Comparison of ENCODE assay signal across 9 mouse cellular contexts in the genomic region with DNA sequence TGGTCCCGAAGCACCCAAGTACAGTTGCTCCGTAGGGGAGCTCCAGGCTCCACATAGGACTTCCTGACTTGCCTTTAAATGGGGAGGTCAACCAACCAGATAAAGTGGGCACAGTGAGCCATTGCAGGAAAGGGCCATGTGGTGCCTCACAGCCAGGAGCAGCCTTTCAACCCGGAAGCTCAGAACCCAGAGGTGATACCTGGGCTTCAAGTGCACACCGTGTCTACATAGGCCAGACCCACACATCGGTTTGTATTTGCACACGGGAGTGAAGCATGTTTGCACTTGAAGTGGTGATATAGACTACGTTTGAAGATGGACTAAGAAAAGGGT. TPM values are rescaled to one million over a fixed set of nuclear protein-coding genes. Genes with fewer than 3 reads are reported as not detected.
DNase-seq lines count a peak whose midpoint lies in the region; ATAC-seq lines count a peak whose summit lies in the region.
"Had no signal": no experiment of that assay in that cellular context is flagged by ENCODE, and none has a peak within 500 bp of the region (broad histone marks: within the 10 kb centered on the region; RNA-seq: fewer than 3 reads in every experiment).

No protein-coding gene starts in this region.

- 0 out of 2 replicates have a peak, but pooled peaks cover 2% of the 10 kb centered on the region for H3K27me3 ChIP-seq in heart, embryonic 13.5 days (replicated peaks)
- H3K27me3 ChIP-seq in hindbrain, embryonic 10.5 days (ENCODE audit: insufficient read depth, poor library complexity, severe bottlenecking), result peaks cover 69% of the 10 kb centered on the region

- H3K9ac ChIP-seq in heart, embryonic 13.5 days, result peak overlapping the region; percentile 86

- no peak for DNase-seq in heart, adult 18-20 months
- no peak for DNase-seq in hindbrain, embryonic 10.5 days (ENCODE audit: low spot score)
- DNase-seq in ovary, postnatal 36 days (ENCODE audit: low spot score), result no peak
- DNase-seq in gastrocnemius, postnatal 25 days, result no peak
- DNase-seq in retina, embryonic 14.5 days (ENCODE audit: low spot score), result no peak

- H3K4me3 ChIP-seq in heart, embryonic 13.5 days, result peak overlapping the region; percentile 68
- peak overlapping the region; percentile 63 for H3K4me3 ChIP-seq in hindbrain, embryonic 10.5 days

- no peaks in the 10 kb centered on the region for H3K36me3 ChIP-seq in heart, embryonic 13.5 days
- no peaks in the 10 kb centered on the region for H3K36me3 ChIP-seq in hindbrain, embryonic 10.5 days

- no peaks in the 10 kb centered on the region for H3K4me1 ChIP-seq in heart, embryonic 13.5 days
- no peaks in the 10 kb centered on the region for H3K4me1 ChIP-seq in hindbrain, embryonic 10.5 days (replicated peaks)

- H3K4me2 ChIP-seq in heart, embryonic 13.5 days, result peak overlapping the region; percentile 75

- no peaks in the 10 kb centered on the region for H3K9me3 ChIP-seq in heart, embryonic 13.5 days
- H3K9me3 ChIP-seq in hindbrain, embryonic 10.5 days, result no peaks in the 10 kb centered on the region

- no peak for ATAC-seq in heart, embryonic 13.5 days (ENCODE audit: extremely low read depth, insufficient number of reproducible peaks, low FRiP score, low TSS enrichment)
- peak; percentile 76 for ATAC-seq in activated CD4-positive, CD25-positive, alpha-beta regulatory T cell, adult 4 months
- ATAC-seq in megakaryocyte, adult 5-6 weeks (ENCODE audit: poor library complexity, severe bottlenecking), result peak; percentile 51

- WGBS in heart, embryonic 13.5 days, result 42% methylated on average over 7 of the region's 7 CpGs
- 56% methylated on average over 7 of the region's 7 CpGs for WGBS in hindbrain, embryonic 10.5 days

- peak overlapping the region; percentile 85 for H3K27ac ChIP-seq in heart, embryonic 13.5 days (replicated peaks)
- H3K27ac ChIP-seq in hindbrain, embryonic 10.5 days, result peak overlapping the region; percentile 88

RNA-seq across cellular contexts. Expression of gene Prps2, which starts 0.3 kb away (rescaled TPM):
- polyA plus RNA-seq in heart, embryonic 13.5 days (2015; fragmentation: Nextera tagmentation; extraction: Ambion mirVana), result 35.5 and 40.8 TPM in 2 replicates
- total RNA-seq in heart, adult 18-20 months (2021), result 10 to 100 TPM; 15.1 to 25.0 TPM
- 10 to 100 TPM; 67.7 to 78.2 TPM for polyA plus RNA-seq in activated CD4-positive, CD25-positive, alpha-beta regulatory T cell, adult 4 months (2017; shearing (Covaris generic))
- 16.8 and 24.0 TPM in 2 replicates for polyA plus RNA-seq in hindbrain, embryonic 10.5 days (2016; fragmentation: Nextera tagmentation; extraction: Ambion mirVana)
- total RNA-seq in megakaryocyte, adult 5-6 weeks (2015), result 33.7 and 35.0 TPM in 2 replicates
- 22.5 and 23.4 TPM in 2 replicates for total RNA-seq in megakaryocyte, adult 5-6 weeks (2017)
- 1 to 10 TPM; 1.8 to 2.5 TPM for total RNA-seq in gastrocnemius, postnatal 25 days (2021)

RNA-seq across cellular contexts. Expression of gene Tlr7, which starts 52.5 kb away (rescaled TPM):
- polyA plus RNA-seq in heart, embryonic 13.5 days (2015; fragmentation: Nextera tagmentation; extraction: Ambion mirVana), result 0.19 and 0.71 TPM in 2 replicates
- total RNA-seq in heart, adult 18-20 months (2021), result 1 to 10 TPM; 2.6 to 3.8 TPM
- 1 to 10 TPM; 7.4 to 9.0 TPM for polyA plus RNA-seq in activated CD4-positive, CD25-positive, alpha-beta regulatory T cell, adult 4 months (2017; shearing (Covaris generic))
- 0.24 and 0.47 TPM in 2 replicates for polyA plus RNA-seq in hindbrain, embryonic 10.5 days (2016; fragmentation: Nextera tagmentation; extraction: Ambion mirVana)
- 61.2 and 61.8 TPM in 2 replicates for total RNA-seq in megakaryocyte, adult 5-6 weeks (2015)
- total RNA-seq in megakaryocyte, adult 5-6 weeks (2017), result 28.7 and 41.5 TPM in 2 replicates
- total RNA-seq in gastrocnemius, postnatal 25 days (2021), result under 1 TPM; 0.51 to 0.86 TPM
- polyA plus RNA-seq: Patski had no signal

Comparison
In these comparisons a context has a peak if more than half of its experiments do, and no peak if none do; other contexts are left out.
1. RNA of gene Prps2, which starts 0.3 kb away (total RNA-seq): 22.5 to 35.0 TPM in megakaryocyte, adult 5-6 weeks and 15.1 to 25.0 TPM in heart, adult 18-20 months; 1.8 to 2.5 TPM in gastrocnemius, postnatal 25 days; every median in the first group is over 4 times any median in the second.
2. RNA of gene Tlr7, which starts 52.5 kb away (total RNA-seq): 28.7 to 61.8 TPM in megakaryocyte, adult 5-6 weeks; 2.6 to 3.8 TPM in heart, adult 18-20 months and 0.51 to 0.86 TPM in gastrocnemius, postnatal 25 days; every median in the first group is over 4 times any median in the second.